ENCODE assay signal across 22 mouse cellular contexts in genomic region chr10:19505174-19505573, GRCm38 (mm10).
DNase-seq lines count a peak whose midpoint lies in the region; ATAC-seq and TF ChIP-seq lines count a peak whose summit lies in the region.
"Had no signal": no experiment of that assay in that cellular context is flagged by ENCODE, and none has a peak within 500 bp of the region (broad histone marks: within the 10 kb centered on the region; RNA-seq: fewer than 3 reads in every experiment).

No protein-coding gene starts in this region.

- no peak for TF ChIP-seq RAD21 in CH12.LX (IDR thresholded peaks at IDR 0.05; ENCODE audit: low read depth, low read length)

- no peak overlapping the region for H3K4me2 ChIP-seq in CH12.LX (ENCODE audit: insufficient read depth, low read depth, poor library complexity, severe bottlenecking)
- H3K4me2 ChIP-seq in hindbrain, embryonic 16.5 days (ENCODE audit: low read length) = no peak overlapping the region
- H3K4me2 ChIP-seq: embryonic facial prominence, embryonic 13.5 days; embryonic facial prominence, embryonic 15.5 days; forebrain, embryonic 12.5 days had no signal

- no peak for ATAC-seq in CD4-positive, CD25-positive, alpha-beta regulatory T cell, adult 4 months
- ATAC-seq in hindbrain, embryonic 16.5 days = no peak
- ATAC-seq: forebrain, embryonic 14.5 days; forebrain, embryonic 16.5 days had no signal

- H3K27ac ChIP-seq in CH12.LX (ENCODE audit: insufficient read depth, low read depth) = no peak overlapping the region
- H3K27ac ChIP-seq in hindbrain, embryonic 16.5 days (ENCODE audit: low read depth, low read length) = no peak overlapping the region
- H3K27ac ChIP-seq: embryonic facial prominence, embryonic 13.5 days; embryonic facial prominence, embryonic 15.5 days; forebrain, embryonic 10.5 days; forebrain, embryonic 12.5 days had no signal

- no peaks in the 10 kb centered on the region for H3K79me2 ChIP-seq in CH12.LX (replicated peaks; ENCODE audit: control insufficient read depth, extremely low read depth, insufficient read depth, poor library complexity, severe bottlenecking)

- WGBS in hindbrain, embryonic 16.5 days = 91% methylated on average over 1 of the region's 1 CpGs

- no peak for TF ChIP-seq POLR2A in CH12.LX (IDR thresholded peaks at IDR 0.05; ENCODE audit: low read depth, low read length)

- in situ Hi-C loops in CH12.LX (cut with MboI; ENCODE audit: low pct_ligation_motif_present, low pct_unique_long_range_greater_than_20kb, low sequenced_read_pairs) = no loop called here

- H3K27me3 ChIP-seq in CH12.LX (replicated peaks) = no peaks in the 10 kb centered on the region
- H3K27me3 ChIP-seq in hindbrain, embryonic 16.5 days (replicated peaks; ENCODE audit: control insufficient read depth, insufficient read depth, low read length) = peaks cover 2% of the 10 kb centered on the region
- H3K27me3 ChIP-seq: embryonic facial prominence, embryonic 15.5 days had no signal

- peak; percentile 16 for DNase-seq in CD4-positive, CD25-positive, alpha-beta regulatory T cell, adult 2 months (ENCODE audit: low read depth, low spot score)
- no peak for DNase-seq in CH12.LX (ENCODE audit: extremely low read depth)
- DNase-seq in naive thymus-derived CD4-positive, alpha-beta T cell, adult 2 months (ENCODE audit: low read depth) = peak; percentile 38
- DNase-seq: adrenal gland, adult 2 months; adrenal gland, postnatal 10 days; adrenal gland, postnatal 25 days; cerebellum, adult 11 months; cerebellum, adult 18-20 months; cerebellum, adult 8-10 months; cerebellum, adult 9-11 months; cerebellum, postnatal 14 days; cerebellum, postnatal 36 days; embryo, embryonic 11 days had no signal

- TF ChIP-seq CTCF in CH12.LX (conservative IDR thresholded peaks at IDR 0.05 in 1 of 2, IDR thresholded peaks at IDR 0.05 in 1 of 2; ENCODE audit: low read depth in 2 of 2, low read length in 2 of 2) = no peak

- H3K4me1 ChIP-seq in CH12.LX (ENCODE audit: control insufficient read depth in 1 of 2, insufficient read depth in 2 of 2) = peaks cover 12 to 42% of the 10 kb centered on the region in 2 experiments
- H3K4me1 ChIP-seq in hindbrain, embryonic 16.5 days (ENCODE audit: control insufficient read depth, insufficient read depth, low read depth, low read length) = no peaks in the 10 kb centered on the region
- H3K4me1 ChIP-seq: embryonic facial prominence, embryonic 13.5 days; embryonic facial prominence, embryonic 15.5 days had no signal

- H3K36me3 ChIP-seq in CH12.LX (replicated peaks in 1 of 2; ENCODE audit: control insufficient read depth in 1 of 2, insufficient read depth in 1 of 2, low read length in 1 of 2) = no peaks in the 10 kb centered on the region
- no peaks in the 10 kb centered on the region for H3K36me3 ChIP-seq in hindbrain, embryonic 16.5 days (ENCODE audit: control insufficient read depth, insufficient read depth, low read length)
- H3K36me3 ChIP-seq: embryonic facial prominence, embryonic 13.5 days; embryonic facial prominence, embryonic 15.5 days; forebrain, embryonic 10.5 days; forebrain, embryonic 12.5 days had no signal

- H3K4me3 ChIP-seq in CH12.LX (replicated peaks in 1 of 3; ENCODE audit: low read depth in 2 of 3, low read length in 2 of 3, poor library complexity in 1 of 3) = no peak overlapping the region
- no peak overlapping the region for H3K4me3 ChIP-seq in hindbrain, embryonic 16.5 days (ENCODE audit: low read length)
- H3K4me3 ChIP-seq: embryonic facial prominence, embryonic 13.5 days; embryonic facial prominence, embryonic 15.5 days; erythroblast, embryonic 14.5 days; forebrain, embryonic 10.5 days; forebrain, embryonic 12.5 days had no signal

- dilution Hi-C loops in CH12.LX (cut with MboI; ENCODE audit: extremely low pct_ligation_motif_present, extremely low pct_unique_long_range_greater_than_20kb, low sequenced_read_pairs) = no loop called here

- TF ChIP-seq EP300 in CH12.LX (IDR thresholded peaks at IDR 0.05; ENCODE audit: low read length) = no peak

- 0 out of 2 replicates have a peak overlapping the region, but pooled peaks have one; percentile 38 for H3K9ac ChIP-seq in CH12.LX (ENCODE audit: insufficient read depth, low read depth)
- H3K9ac ChIP-seq in hindbrain, embryonic 16.5 days (ENCODE audit: low read depth, low read length) = no peak overlapping the region
- H3K9ac ChIP-seq: embryonic facial prominence, embryonic 13.5 days; embryonic facial prominence, embryonic 15.5 days; forebrain, embryonic 12.5 days had no signal

- no peaks in the 10 kb centered on the region for H3K9me3 ChIP-seq in CH12.LX (replicated peaks; ENCODE audit: low read length)
- H3K9me3 ChIP-seq in hindbrain, embryonic 16.5 days (ENCODE audit: control insufficient read depth, low read length) = no peaks in the 10 kb centered on the region
- H3K9me3 ChIP-seq: embryonic facial prominence, embryonic 13.5 days; embryonic facial prominence, embryonic 15.5 days; forebrain, embryonic 10.5 days had no signal

TF ChIP-seq in CH12.LX, 34 proteins besides CTCF, POLR2A, EP300 and RAD21:
- TF ChIP-seq BHLHE40 (IDR thresholded peaks at IDR 0.05; ENCODE audit: low read depth, low read length) (no peak), JUN (IDR thresholded peaks at IDR 0.05; ENCODE audit: insufficient read depth, low read depth, low read length) (no peak), IRF4 (IDR thresholded peaks at IDR 0.05; ENCODE audit: low read depth, low read length) (no peak), USF2 (conservative IDR thresholded peaks at IDR 0.05; ENCODE audit: low read depth, low read length) (no peak), ZMIZ1 (IDR thresholded peaks at IDR 0.05; ENCODE audit: low read depth, low read length) (no peak), ETS1 (conservative IDR thresholded peaks at IDR 0.05; ENCODE audit: low read depth, low read length) (no peak), NELFE (IDR thresholded peaks at IDR 0.05; ENCODE audit: low read depth, low read length) (no peak), GABPA (IDR thresholded peaks at IDR 0.05; ENCODE audit: insufficient replicate concordance, low read depth, low read length) (no peak), ZC3H11A (IDR thresholded peaks at IDR 0.05; ENCODE audit: low read depth, low read length) (no peak), TBP (conservative IDR thresholded peaks at IDR 0.05; ENCODE audit: low read depth, low read length) (no peak), ZNF384 (IDR thresholded peaks at IDR 0.05; ENCODE audit: low read depth, low read length) (no peak), JUND (conservative IDR thresholded peaks at IDR 0.05; ENCODE audit: low read depth, low read length) (no peak), KAT2A (IDR thresholded peaks at IDR 0.05; ENCODE audit: insufficient replicate concordance, low read length) (no peak), MAFK (IDR thresholded peaks at IDR 0.05; ENCODE audit: insufficient replicate concordance, low read length) (no peak), POLR2AphosphoS2 (IDR thresholded peaks at IDR 0.05; ENCODE audit: low read depth, low read length) (no peak), E2F4 (IDR thresholded peaks at IDR 0.05; ENCODE audit: insufficient replicate concordance, low read depth, low read length) (no peak), MEF2A (IDR thresholded peaks at IDR 0.05; ENCODE audit: borderline replicate concordance, low read depth, low read length) (no peak), USF1 (IDR thresholded peaks at IDR 0.05; ENCODE audit: low read depth, low read length) (no peak), MYC (IDR thresholded peaks at IDR 0.05; ENCODE audit: low read depth, low read length) (no peak)
TF ChIP-seq in CH12.LX: peak in this region for 0.
